Mouse (Mus musculus): Measurements from ENCODE around the gene Sipa1l1. TPM values are rescaled to one million over a fixed set of nuclear protein-coding genes. Genes with fewer than 3 reads are reported as not detected.

The Sipa1l1 gene
- polyA plus RNA-seq, 1 experiment from 2014 or later = 17.2 TPM

- no peak for ATAC-seq (ENCODE audit: low read depth)
- Histone ChIP-seq H3K36me3 (ENCODE audit: control insufficient read depth, insufficient read depth, low read length) (no peaks in the 10 kb centered on the region), H3K27ac (ENCODE audit: low read depth, low read length) (no peak overlapping the region), H3K4me2 (ENCODE audit: low read depth, low read length) (no peak overlapping the region), H3K4me1 (ENCODE audit: control insufficient read depth, insufficient read depth, low read length) (no peaks in the 10 kb centered on the region), H3K4me3 (ENCODE audit: low read depth, low read length) (no peak overlapping the region), H3K9ac (replicated peaks; ENCODE audit: low read depth, low read length) (no peak overlapping the region), H3K9me3 (ENCODE audit: control insufficient read depth, low read length) (no peaks in the 10 kb centered on the region), H3K27me3 (ENCODE audit: control insufficient read depth, insufficient read depth, low read length) (no peaks in the 10 kb centered on the region)
- WGBS = 84% methylated on average over 6 of the region's 6 CpGs
These were observed 288.5 kb downstream of the Sipa1l1 start for GRCm38 (mm10) chr12:82457609-82458008.

DNA sequence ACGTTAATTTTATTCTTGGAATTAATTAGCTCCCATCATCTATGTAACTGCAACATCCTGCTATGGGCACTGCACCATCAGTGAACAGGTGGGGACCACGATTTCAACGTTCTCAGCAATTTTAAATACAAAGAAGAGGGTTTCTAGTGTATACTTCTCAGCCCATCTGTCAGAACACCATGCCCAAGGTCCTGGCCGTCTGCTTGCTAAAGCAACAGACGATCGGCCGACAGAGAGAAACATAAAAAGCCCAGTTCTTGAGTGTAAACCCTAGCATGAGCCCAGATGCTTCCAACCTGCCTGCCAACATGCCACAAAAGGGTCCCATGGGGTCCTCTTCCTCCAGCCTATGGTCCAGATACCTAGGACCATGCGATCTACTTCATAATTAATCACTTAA is 288.9 kb downstream of the Sipa1l1 start:
- ATAC-seq (ENCODE audit: low read depth) = no peak
- no peaks in the 10 kb centered on the region for H3K27me3 ChIP-seq (ENCODE audit: control insufficient read depth, insufficient read depth, low read length)
- H3K4me1 ChIP-seq (ENCODE audit: control insufficient read depth, insufficient read depth, low read length) = no peaks in the 10 kb centered on the region
- no peaks in the 10 kb centered on the region for H3K9me3 ChIP-seq (ENCODE audit: control insufficient read depth, low read length)
- WGBS = 84% methylated on average over 8 of the region's 8 CpGs
- H3K9ac ChIP-seq (replicated peaks; ENCODE audit: low read depth, low read length) = no peak overlapping the region
- no peak overlapping the region for H3K4me3 ChIP-seq (ENCODE audit: low read depth, low read length)
- H3K4me2 ChIP-seq (ENCODE audit: low read depth, low read length) = no peak overlapping the region
- H3K27ac ChIP-seq (ENCODE audit: low read depth, low read length) = no peak overlapping the region
- H3K36me3 ChIP-seq (ENCODE audit: control insufficient read depth, insufficient read depth, low read length) = no peaks in the 10 kb centered on the region

DNA sequence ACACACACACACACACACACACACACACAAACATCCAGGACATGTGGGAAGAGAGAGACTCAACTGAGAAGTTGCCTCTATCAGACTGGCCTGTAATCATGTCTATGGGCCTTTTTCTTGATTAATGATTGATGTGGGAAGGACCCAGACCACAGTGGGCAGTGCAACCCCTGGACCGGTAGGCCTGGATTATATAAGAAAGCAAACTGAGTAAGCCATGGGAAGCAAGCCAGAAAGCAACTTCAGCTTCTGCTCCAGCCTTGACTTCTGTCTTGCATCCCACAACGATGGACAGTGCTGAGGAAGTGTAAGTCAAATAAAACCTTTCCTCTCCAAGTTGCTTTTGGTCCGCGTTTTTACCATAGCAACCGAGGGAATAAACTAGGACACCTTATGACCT is 298.1 kb downstream of the Sipa1l1 start:
- ATAC-seq (ENCODE audit: low read depth) = no peak
- no peaks in the 10 kb centered on the region for H3K36me3 ChIP-seq (ENCODE audit: control insufficient read depth, insufficient read depth, low read length)
- 89% methylated on average over 5 of the region's 5 CpGs for WGBS
- H3K4me1 ChIP-seq (ENCODE audit: control insufficient read depth, insufficient read depth, low read length) = 0 out of 2 replicates have a peak, but pooled peaks cover 3% of the 10 kb centered on the region
- no peaks in the 10 kb centered on the region for H3K9me3 ChIP-seq (ENCODE audit: control insufficient read depth, low read length)
- no peak overlapping the region for H3K4me2 ChIP-seq (ENCODE audit: low read depth, low read length)
- H3K9ac ChIP-seq (replicated peaks; ENCODE audit: low read depth, low read length) = no peak overlapping the region
- no peak overlapping the region for H3K27ac ChIP-seq (ENCODE audit: low read depth, low read length)
- H3K27me3 ChIP-seq (ENCODE audit: control insufficient read depth, insufficient read depth, low read length) = no peaks in the 10 kb centered on the region
- no peak overlapping the region for H3K4me3 ChIP-seq (ENCODE audit: low read depth, low read length)

- Histone ChIP-seq H3K4me3 (ENCODE audit: low read depth, low read length) (no peak overlapping the region), H3K4me1 (ENCODE audit: control insufficient read depth, insufficient read depth, low read length) (0 out of 2 replicates have a peak, but pooled peaks cover 3% of the 10 kb centered on the region), H3K9me3 (ENCODE audit: control insufficient read depth, low read length) (no peaks in the 10 kb centered on the region), H3K36me3 (ENCODE audit: control insufficient read depth, insufficient read depth, low read length) (no peaks in the 10 kb centered on the region), H3K4me2 (ENCODE audit: low read depth, low read length) (no peak overlapping the region), H3K27ac (ENCODE audit: low read depth, low read length) (no peak overlapping the region), H3K9ac (replicated peaks; ENCODE audit: low read depth, low read length) (no peak overlapping the region), H3K27me3 (ENCODE audit: control insufficient read depth, insufficient read depth, low read length) (no peaks in the 10 kb centered on the region)
- 89% methylated on average over 2 of the region's 2 CpGs for WGBS
- no peak for ATAC-seq (ENCODE audit: low read depth)
These were observed 298.5 kb downstream of the Sipa1l1 start for GRCm38 (mm10) chr12:82467641-82468040.

- WGBS = 75% methylated on average over 5 of the region's 5 CpGs
- 0 out of 2 replicates have a peak, but pooled peaks cover 3% of the 10 kb centered on the region for H3K4me1 ChIP-seq (ENCODE audit: control insufficient read depth, insufficient read depth, low read length)
These were observed 299.3 kb downstream of the Sipa1l1 start for GRCm38 (mm10) chr12:82468416-82468815.

DNA sequence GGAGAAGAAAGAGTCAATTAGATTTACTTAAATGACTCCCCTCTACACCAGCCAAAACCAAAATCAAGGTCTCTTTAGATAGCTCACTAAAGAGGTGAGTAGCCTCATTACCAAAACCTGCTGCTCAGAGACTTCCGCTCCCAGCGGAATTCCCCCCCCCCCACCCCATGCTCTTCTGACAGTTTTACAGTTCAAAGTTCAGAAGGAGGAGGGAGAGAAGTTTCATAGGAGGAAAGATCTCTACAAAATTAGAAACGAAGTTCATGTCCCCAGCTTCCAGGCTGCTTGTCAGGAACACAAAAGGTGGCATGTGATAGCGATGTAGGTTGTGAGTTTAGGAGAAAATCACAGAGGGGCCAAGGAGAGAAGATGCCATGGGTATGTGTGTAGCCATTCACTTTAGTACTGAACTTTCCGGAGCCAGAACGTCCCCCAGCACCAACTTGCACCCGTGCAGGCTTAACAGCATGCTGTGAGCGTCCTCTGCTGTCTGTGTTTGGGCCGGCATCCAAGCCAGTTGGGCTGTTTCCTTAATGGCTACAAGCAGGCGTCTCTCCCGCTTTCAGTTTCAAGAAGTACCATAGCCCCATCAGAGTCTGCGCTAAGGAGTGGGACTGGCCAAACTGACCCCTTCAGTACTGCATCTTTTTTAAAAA is 300.7 kb downstream of the Sipa1l1 start:
- Histone ChIP-seq H3K9me3 (ENCODE audit: control insufficient read depth, low read length) (no peaks in the 10 kb centered on the region), H3K27me3 (ENCODE audit: control insufficient read depth, insufficient read depth, low read length) (no peaks in the 10 kb centered on the region), H3K36me3 (ENCODE audit: control insufficient read depth, insufficient read depth, low read length) (no peaks in the 10 kb centered on the region), H3K4me3 (ENCODE audit: low read depth, low read length) (peak overlapping the region; percentile 43), H3K4me2 (ENCODE audit: low read depth, low read length) (peak overlapping the region; percentile 87), H3K27ac (ENCODE audit: low read depth, low read length) (peak overlapping the region; percentile 74), H3K4me1 (ENCODE audit: control insufficient read depth, insufficient read depth, low read length) (0 out of 2 replicates have a peak, but pooled peaks cover 3% of the 10 kb centered on the region), H3K9ac (replicated peaks; ENCODE audit: low read depth, low read length) (peak overlapping the region; percentile 56)
- ATAC-seq (ENCODE audit: low read depth) = peak; percentile 90
- 6% methylated on average over 12 of the region's 12 CpGs for WGBS

More at GRCm38 (mm10) chr12:82468416-82468815, 299.3 kb downstream of the Sipa1l1 start:
- Histone ChIP-seq H3K9me3 (ENCODE audit: control insufficient read depth, low read length) (no peaks in the 10 kb centered on the region), H3K27me3 (ENCODE audit: control insufficient read depth, insufficient read depth, low read length) (no peaks in the 10 kb centered on the region), H3K4me3 (ENCODE audit: low read depth, low read length) (no peak overlapping the region), H3K9ac (replicated peaks; ENCODE audit: low read depth, low read length) (no peak overlapping the region), H3K27ac (ENCODE audit: low read depth, low read length) (no peak overlapping the region), H3K36me3 (ENCODE audit: control insufficient read depth, insufficient read depth, low read length) (no peaks in the 10 kb centered on the region), H3K4me2 (ENCODE audit: low read depth, low read length) (no peak overlapping the region)
- ATAC-seq (ENCODE audit: low read depth) = no peak

GRCm38 (mm10) chr12:82470362-82470936 is 301.3 kb downstream of the Sipa1l1 start:
- Histone ChIP-seq H3K4me1 (ENCODE audit: control insufficient read depth, insufficient read depth, low read length) (0 out of 2 replicates have a peak, but pooled peaks cover 3% of the 10 kb centered on the region), H3K4me2 (ENCODE audit: low read depth, low read length) (peak overlapping the region; percentile 87), H3K4me3 (ENCODE audit: low read depth, low read length) (peak overlapping the region; percentile 43), H3K27me3 (ENCODE audit: control insufficient read depth, insufficient read depth, low read length) (no peaks in the 10 kb centered on the region), H3K36me3 (ENCODE audit: control insufficient read depth, insufficient read depth, low read length) (no peaks in the 10 kb centered on the region), H3K9me3 (ENCODE audit: control insufficient read depth, low read length) (no peaks in the 10 kb centered on the region), H3K27ac (ENCODE audit: low read depth, low read length) (peak overlapping the region; percentile 74), H3K9ac (replicated peaks; ENCODE audit: low read depth, low read length) (peak overlapping the region; percentile 56)
- peak; percentile 94 for ATAC-seq (ENCODE audit: low read depth)
- WGBS = 4% methylated on average over 18 of the region's 18 CpGs

DNA sequence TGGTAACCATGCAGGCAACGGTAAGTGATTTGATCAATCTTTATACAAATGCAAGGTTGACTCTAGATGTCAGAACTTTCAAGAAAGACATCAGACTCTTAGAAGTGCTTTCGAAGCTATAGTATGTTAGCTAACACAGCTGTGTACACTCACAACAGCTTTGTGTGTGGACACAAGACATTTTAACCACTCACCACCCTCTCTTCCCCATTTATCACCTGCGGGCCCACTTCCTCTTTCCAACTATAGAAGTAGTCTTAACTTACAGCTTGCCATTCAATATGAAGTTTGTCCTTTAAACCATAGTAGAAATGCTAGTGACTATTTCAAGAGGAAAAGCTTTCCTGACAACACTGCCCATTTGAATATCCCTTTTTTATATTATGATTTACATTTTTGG is 303.7 kb downstream of the Sipa1l1 start:
- no peak for ATAC-seq (ENCODE audit: low read depth)
- H3K27me3 ChIP-seq (ENCODE audit: control insufficient read depth, insufficient read depth, low read length) = no peaks in the 10 kb centered on the region
- 90% methylated on average over 3 of the region's 3 CpGs for WGBS

DNA sequence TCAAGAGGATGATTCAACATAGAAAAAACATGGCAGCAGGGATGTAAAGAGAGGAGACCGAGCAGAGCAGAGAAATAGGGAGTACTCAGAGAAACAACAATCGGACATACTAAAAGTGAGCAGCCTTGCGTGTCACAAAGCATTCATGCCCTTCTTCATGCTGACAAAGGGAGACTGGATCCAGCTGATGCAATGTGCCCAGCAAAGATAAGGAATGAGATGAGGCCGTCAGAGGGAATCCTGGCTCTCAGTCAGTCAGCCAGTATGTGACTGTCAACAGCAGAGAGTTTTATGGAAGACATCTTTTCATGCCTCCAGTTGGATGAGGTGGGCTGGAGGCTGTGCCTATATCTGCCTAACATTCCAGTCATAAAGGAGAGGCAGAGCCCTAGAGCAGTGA is 304.1 kb downstream of the Sipa1l1 start:
- no peak overlapping the region for H3K4me3 ChIP-seq (ENCODE audit: low read depth, low read length)
- no peak for ATAC-seq (ENCODE audit: low read depth)
- no peaks in the 10 kb centered on the region for H3K36me3 ChIP-seq (ENCODE audit: control insufficient read depth, insufficient read depth, low read length)
- 0 out of 2 replicates have a peak, but pooled peaks cover 3% of the 10 kb centered on the region for H3K4me1 ChIP-seq (ENCODE audit: control insufficient read depth, insufficient read depth, low read length)
- H3K27me3 ChIP-seq (ENCODE audit: control insufficient read depth, insufficient read depth, low read length) = no peaks in the 10 kb centered on the region
- H3K9ac ChIP-seq (replicated peaks; ENCODE audit: low read depth, low read length) = no peak overlapping the region
- 83% methylated on average over 4 of the region's 4 CpGs for WGBS
- H3K27ac ChIP-seq (ENCODE audit: low read depth, low read length) = no peak overlapping the region
- H3K4me2 ChIP-seq (ENCODE audit: low read depth, low read length) = no peak overlapping the region
- no peaks in the 10 kb centered on the region for H3K9me3 ChIP-seq (ENCODE audit: control insufficient read depth, low read length)

More for the DNA sequence above, 303.7 kb downstream of the Sipa1l1 start:
- no peak overlapping the region for H3K4me2 ChIP-seq (ENCODE audit: low read depth, low read length)
- H3K4me3 ChIP-seq (ENCODE audit: low read depth, low read length) = no peak overlapping the region
- H3K9me3 ChIP-seq (ENCODE audit: control insufficient read depth, low read length) = no peaks in the 10 kb centered on the region
- no peak overlapping the region for H3K27ac ChIP-seq (ENCODE audit: low read depth, low read length)
- H3K9ac ChIP-seq (replicated peaks; ENCODE audit: low read depth, low read length) = no peak overlapping the region
- H3K36me3 ChIP-seq (ENCODE audit: control insufficient read depth, insufficient read depth, low read length) = no peaks in the 10 kb centered on the region
- H3K4me1 ChIP-seq (ENCODE audit: control insufficient read depth, insufficient read depth, low read length) = 0 out of 2 replicates have a peak, but pooled peaks cover 3% of the 10 kb centered on the region

All from neural tube, embryonic 14.5 days (tissue).